Mouse (Mus musculus) midbrain, embryonic 16.5 days (tissue): ENCODE measurements around the gene Oas1h. TPM values are rescaled to one million over a fixed set of nuclear protein-coding genes. Genes with fewer than 3 reads are reported as not detected.
A peak's percentile ranks its signal among the peaks of the same experiment; 100 is the strongest.

Experiments
- ATAC-seq: fragments of 200-750 bp; cut with Nextera tagmentation; 2 replicates; pipeline ENCODE4 v1.8.0; 2017; ENCODE audit warnings: moderate TSS enrichment
- H3K27ac ChIP-seq: fragments of 300-500 bp; sonication (generic); 2 replicates; pipeline ENCODE4 v1.5.1; 2014; ENCODE audit warnings: mild to moderate bottlenecking, low read length, mixed read lengths
- H3K27me3 ChIP-seq: fragments of 300-500 bp; sonication (generic); 2 replicates; pipeline ENCODE4 v1.6.1; 2014; ENCODE audit warnings: low read depth, low read length, mixed read lengths; ENCODE audit not compliant: control insufficient read depth, insufficient read depth
- H3K36me3 ChIP-seq: fragments of 300-500 bp; sonication (generic); 2 replicates; pipeline ENCODE4 v1.6.1; 2014; ENCODE audit warnings: mild to moderate bottlenecking, low read length, moderate library complexity, mixed read lengths; ENCODE audit not compliant: control insufficient read depth, insufficient read depth
- H3K4me1 ChIP-seq: fragments of 300-500 bp; sonication (generic); 2 replicates; pipeline ENCODE4 v1.6.1; 2014; ENCODE audit warnings: mild to moderate bottlenecking, low read length, mixed read lengths; ENCODE audit not compliant: control insufficient read depth, insufficient read depth
- H3K4me2 ChIP-seq: fragments of 300-500 bp; sonication (generic); 2 replicates; pipeline ENCODE4 v1.6.1; 2014; ENCODE audit warnings: mild to moderate bottlenecking, low read length, mixed read lengths
- H3K4me3 ChIP-seq: fragments of 300-500 bp; sonication (generic); 2 replicates; pipeline ENCODE4 v1.5.1; 2014; ENCODE audit warnings: low read depth, mild to moderate bottlenecking, low read length, moderate library complexity, mixed read lengths
- H3K9ac ChIP-seq: fragments of 300-500 bp; sonication (generic); 2 replicates; pipeline ENCODE4 v1.6.1; 2014; ENCODE audit warnings: low read depth, low read length, mixed read lengths
- H3K9me3 ChIP-seq: fragments of 300-500 bp; sonication (generic); replicated peaks from 2 replicates; pipeline ENCODE4 v1.6.1; 2014; ENCODE audit warnings: mild to moderate bottlenecking, low read length, mixed read lengths; ENCODE audit not compliant: control insufficient read depth, poor library complexity, severe bottlenecking
- WGBS: fragments of 180-500 bp; shearing (Covaris S2); extraction: QIAGEN DNeasy Blood & Tissue Kit; methylation state at CpG from one replicate; pipeline ENCODE4 v1.1.7; 2014; 5-methylcytosine and 5-hydroxymethylcytosine counted together
- polyA plus RNA-seq: library from polyadenylated mRNA; unstranded; fragments of >200 nt; fragmentation: Nextera tagmentation; extraction: Ambion mirVana; gene quantifications from 2 replicates; pipeline ENCODE4 v1.2.1, GENCODE M21; 2015

The Oas1h gene
- not detected in 2 replicates for polyA plus RNA-seq

DNA sequence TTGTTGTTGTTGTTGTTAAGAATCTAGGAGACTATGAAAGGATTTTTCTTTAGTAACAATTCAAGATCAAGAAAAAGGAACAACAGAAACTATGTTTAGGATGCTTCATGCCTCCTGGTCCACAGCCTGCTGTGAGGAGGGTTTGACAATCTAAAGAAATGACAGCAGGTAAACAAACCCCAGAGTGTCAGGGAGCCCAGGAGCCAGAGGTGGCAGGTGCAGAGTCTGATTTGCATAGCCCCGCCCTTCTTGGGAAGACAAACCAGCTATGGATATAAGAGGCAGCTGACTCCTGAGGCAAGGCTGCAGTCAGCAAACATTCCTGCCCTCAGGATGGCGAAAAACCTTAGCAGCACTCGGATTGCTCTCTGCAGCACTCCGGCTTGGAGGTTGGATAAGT, at the start of gene Oas1h:
Gene Oas1h, plus strand, starts transcription at position 301 of the 400 bp plus-strand sequence.
- H3K27me3 ChIP-seq, result no peaks in the 10 kb centered on the region
- no peak within 1 kb of the TSS for H3K9ac ChIP-seq
- H3K9me3 ChIP-seq, result no peaks in the 10 kb centered on the region
- no peak within 1 kb of the TSS for H3K27ac ChIP-seq
- WGBS, result 53% methylated on average over 4 of the region's 4 CpGs
- H3K4me3 ChIP-seq, result no peak within 1 kb of the TSS
- no peaks in the 10 kb centered on the region for H3K36me3 ChIP-seq
- ATAC-seq, result no peak
- H3K4me1 ChIP-seq, result no peaks in the 10 kb centered on the region
- H3K4me2 ChIP-seq, result no peak within 1 kb of the TSS

DNA sequence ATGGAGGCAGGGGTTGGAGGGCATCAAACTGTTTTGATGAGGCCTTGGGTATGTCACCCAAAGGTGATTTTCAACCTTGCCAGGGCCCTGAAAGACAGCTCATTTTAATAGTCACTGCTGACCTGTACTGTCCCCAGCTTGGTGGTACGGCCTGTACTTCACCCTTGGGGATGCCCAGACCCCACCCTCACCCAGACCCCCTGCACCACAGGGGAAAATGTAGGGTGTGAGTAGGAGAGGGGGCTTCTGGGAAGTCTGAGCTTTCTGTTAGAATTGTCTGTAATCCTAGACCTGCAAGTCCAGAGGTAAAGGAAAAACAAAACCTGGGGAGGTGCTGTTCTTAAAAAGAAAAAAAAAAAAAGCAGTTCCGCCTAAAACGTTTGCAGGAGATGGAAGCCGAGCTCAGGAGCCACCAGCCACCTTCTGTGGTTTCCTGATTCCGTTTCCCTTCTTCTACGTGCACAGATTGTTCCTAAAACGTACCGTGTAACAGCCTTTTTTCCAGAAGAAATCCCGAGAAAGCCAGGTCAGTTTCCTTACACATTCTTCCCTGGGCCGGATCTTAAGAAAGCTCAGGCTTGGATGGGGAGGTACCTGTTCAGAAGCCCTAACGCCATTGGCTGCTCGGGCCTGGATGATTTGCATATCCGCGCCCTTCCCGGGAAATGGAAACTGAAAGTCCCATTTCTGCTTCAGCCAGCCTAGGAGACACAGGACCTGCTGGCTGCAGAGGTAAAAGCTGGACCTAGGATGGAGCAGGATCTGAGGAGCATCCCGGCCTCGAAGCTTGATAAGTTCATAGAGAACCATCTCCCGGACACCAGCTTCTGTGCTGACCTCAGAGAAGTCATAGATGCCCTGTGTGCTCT, 49.0 kb upstream of the Oas1h start, which contains the start of gene Oas1c:
Gene Oas1c, minus strand, starts transcription at position 564 of the 869 bp plus-strand sequence.
- Histone ChIP-seq H3K36me3 (no peaks in the 10 kb centered on the region), H3K4me2 (peak within 1 kb of the TSS; percentile 40), H3K9me3 (no peaks in the 10 kb centered on the region), H3K27me3 (no peaks in the 10 kb centered on the region), H3K4me3 (peak within 1 kb of the TSS; percentile 17), H3K27ac (peak within 1 kb of the TSS; percentile 69), H3K9ac (peak within 1 kb of the TSS; percentile 4; the same call in 1 of the 2 replicates), H3K4me1 (peaks cover 5% of the 10 kb centered on the region)
- peak; percentile 82 for ATAC-seq
- 7% methylated on average over 18 of the region's 18 CpGs for WGBS

DNA sequence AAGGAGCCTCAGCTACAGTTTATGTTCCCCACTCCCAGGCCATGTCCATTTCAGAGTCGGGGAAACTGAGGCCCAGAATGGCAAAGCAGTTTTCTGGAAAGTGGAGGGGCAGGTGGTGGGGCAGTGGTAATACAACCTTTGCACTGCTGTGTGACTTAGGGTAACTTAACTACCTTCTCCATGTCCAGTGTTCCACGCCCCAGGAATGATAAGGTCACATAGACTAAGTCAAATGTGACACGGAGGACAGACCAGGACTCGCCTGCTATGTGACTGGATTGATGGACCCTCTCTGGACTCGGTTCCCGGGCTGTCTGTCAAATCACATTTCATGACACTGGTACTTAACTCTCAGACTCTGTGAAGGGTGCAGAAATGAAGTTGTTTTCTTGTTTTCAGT, 48.2 kb upstream of the Oas1h start:
- Histone ChIP-seq H3K9ac (no peak overlapping the region), H3K9me3 (no peaks in the 10 kb centered on the region), H3K4me3 (no peak overlapping the region), H3K4me2 (peak overlapping the region; percentile 40; the same call in 1 of the 2 replicates), H3K4me1 (peaks cover 5% of the 10 kb centered on the region), H3K27me3 (no peaks in the 10 kb centered on the region), H3K27ac (no peak overlapping the region), H3K36me3 (no peaks in the 10 kb centered on the region)
- no peak for ATAC-seq
- WGBS, result 80% methylated on average over 6 of the region's 6 CpGs

DNA sequence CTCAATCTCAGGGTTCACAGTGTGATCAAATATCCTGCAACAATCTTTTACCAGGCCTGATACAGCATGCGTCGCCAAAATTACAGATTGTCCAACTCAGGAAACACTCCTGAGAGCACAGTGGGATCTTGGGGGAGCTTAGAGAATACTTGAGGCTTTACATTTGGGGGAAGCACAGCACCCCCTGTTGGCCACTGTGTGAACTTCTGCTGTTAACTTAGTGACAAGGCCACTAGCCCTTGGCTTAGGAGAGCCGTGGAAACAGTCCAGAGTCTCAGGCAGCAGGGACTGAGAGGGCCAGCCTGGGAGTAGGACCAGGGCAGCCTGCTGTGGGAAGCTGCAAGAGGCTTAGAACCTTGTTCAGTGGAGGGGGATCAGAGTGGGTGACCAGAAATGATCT, 45.3 kb upstream of the Oas1h start:
- no peak overlapping the region for H3K27ac ChIP-seq
- ATAC-seq, result no peak
- H3K4me3 ChIP-seq, result no peak overlapping the region
- no peaks in the 10 kb centered on the region for H3K27me3 ChIP-seq
- no peaks in the 10 kb centered on the region for H3K36me3 ChIP-seq
- WGBS, result 60% methylated on average over 3 of the region's 3 CpGs
- peaks cover 5% of the 10 kb centered on the region for H3K4me1 ChIP-seq
- H3K9me3 ChIP-seq, result peaks cover 7% of the 10 kb centered on the region; the same call in 1 of the 2 replicates
- H3K4me2 ChIP-seq, result no peak overlapping the region
- no peak overlapping the region for H3K9ac ChIP-seq

DNA sequence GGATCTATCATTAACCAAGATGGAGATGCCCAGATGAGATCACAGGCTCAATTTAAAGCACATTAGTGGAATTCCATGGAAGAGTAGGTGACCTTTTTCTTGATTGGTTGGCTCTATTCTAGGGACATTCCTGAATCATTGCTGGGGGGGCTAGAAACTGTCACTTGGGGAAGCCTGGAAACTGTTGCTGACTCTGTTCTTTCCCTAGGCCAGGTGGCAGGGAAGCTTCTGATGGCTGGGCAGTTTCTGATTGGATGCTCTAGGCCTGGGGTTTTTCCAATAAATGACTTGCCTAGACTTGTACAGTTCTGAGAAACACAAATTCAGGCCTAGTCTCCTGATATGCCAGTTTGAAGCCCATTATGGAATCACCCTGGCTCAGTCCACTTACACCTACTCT, 42.2 kb upstream of the Oas1h start:
- Histone ChIP-seq H3K4me1 (no peaks in the 10 kb centered on the region), H3K4me3 (no peak overlapping the region), H3K9ac (no peak overlapping the region), H3K4me2 (no peak overlapping the region), H3K27ac (no peak overlapping the region), H3K27me3 (no peaks in the 10 kb centered on the region), H3K36me3 (no peaks in the 10 kb centered on the region), H3K9me3 (peaks cover 7% of the 10 kb centered on the region; the same call in 1 of the 2 replicates)
- no peak for ATAC-seq

DNA sequence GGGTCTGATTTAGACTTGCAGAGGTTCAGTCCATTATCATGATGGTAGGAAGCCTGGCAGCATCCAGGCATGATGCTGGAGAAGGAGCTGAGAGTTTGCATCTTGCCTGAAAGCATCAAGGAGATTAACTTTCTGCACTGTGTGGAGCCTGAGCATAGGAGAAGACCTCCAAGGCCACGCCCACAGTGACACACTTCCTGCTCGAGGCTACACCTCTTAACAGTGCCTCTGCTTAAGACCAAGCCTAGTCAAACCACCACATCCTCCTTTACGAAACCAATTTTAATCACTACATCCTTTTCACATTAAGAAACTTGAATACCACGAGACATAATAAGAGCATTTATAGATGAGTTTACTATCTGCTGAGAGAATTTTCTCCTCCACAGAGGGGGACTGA, 30.2 kb upstream of the Oas1h start:
- no peaks in the 10 kb centered on the region for H3K27me3 ChIP-seq
- no peak overlapping the region for H3K4me2 ChIP-seq
- H3K36me3 ChIP-seq, result no peaks in the 10 kb centered on the region
- WGBS, result 86% methylated on average over 4 of the region's 4 CpGs
- no peak for ATAC-seq
- no peak overlapping the region for H3K27ac ChIP-seq
- H3K4me1 ChIP-seq, result peaks cover 3% of the 10 kb centered on the region; the same call in 1 of the 2 replicates
- no peak overlapping the region for H3K9ac ChIP-seq
- H3K9me3 ChIP-seq, result no peaks in the 10 kb centered on the region
- no peak overlapping the region for H3K4me3 ChIP-seq

DNA sequence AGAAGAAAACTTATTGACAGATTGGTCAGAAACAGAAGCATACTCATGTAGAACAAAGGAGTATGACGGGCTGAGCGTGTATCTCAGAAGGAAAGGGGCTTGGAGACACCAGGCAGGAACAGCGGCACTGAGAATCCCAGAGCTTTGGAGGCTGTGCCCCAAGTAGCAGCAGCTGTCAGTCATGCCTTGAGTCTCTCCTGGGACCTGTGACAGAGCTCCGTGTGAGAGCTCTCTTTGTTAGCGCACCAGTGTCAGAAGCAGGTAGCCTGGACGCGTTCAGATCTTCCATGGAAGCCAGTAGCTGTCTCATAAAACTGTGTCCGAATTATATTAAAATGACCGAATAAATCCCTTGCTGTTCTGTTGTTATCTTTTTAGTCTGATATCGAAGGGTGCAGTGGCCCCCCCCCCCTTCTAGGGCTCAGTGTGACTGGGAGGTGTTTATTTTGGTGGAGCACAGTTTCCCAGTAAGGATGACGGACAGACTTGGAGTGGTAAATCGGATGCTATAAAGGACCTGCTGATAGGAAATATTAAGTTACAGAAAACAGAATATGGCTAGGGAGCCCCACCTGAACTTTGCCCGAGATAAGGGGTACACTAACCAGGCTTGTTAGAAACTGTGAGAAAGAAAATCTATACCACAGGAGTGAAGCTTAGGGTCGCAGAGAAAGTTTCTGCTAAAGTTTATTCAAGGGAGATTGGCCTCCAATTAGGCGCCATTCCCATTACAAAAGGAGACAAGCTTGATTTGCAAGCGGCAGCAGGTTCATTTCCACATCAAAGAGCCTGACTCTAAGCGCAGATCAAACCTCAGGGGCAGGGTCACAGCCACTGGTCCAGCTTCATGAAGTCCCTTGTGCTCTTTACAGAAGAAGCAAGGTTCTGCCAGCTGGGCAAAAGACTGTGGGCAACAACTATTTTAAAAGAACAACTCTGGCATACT, 27.6 kb upstream of the Oas1h start:
- Histone ChIP-seq H3K27ac (no peak overlapping the region), H3K36me3 (no peaks in the 10 kb centered on the region), H3K4me2 (peak overlapping the region; percentile 41), H3K9ac (no peak overlapping the region), H3K4me3 (no peak overlapping the region), H3K27me3 (no peaks in the 10 kb centered on the region), H3K9me3 (no peaks in the 10 kb centered on the region), H3K4me1 (peaks cover 3% of the 10 kb centered on the region; the same call in 1 of the 2 replicates)
- no peak for ATAC-seq
- WGBS, result 10% methylated on average over 17 of the region's 17 CpGs

DNA sequence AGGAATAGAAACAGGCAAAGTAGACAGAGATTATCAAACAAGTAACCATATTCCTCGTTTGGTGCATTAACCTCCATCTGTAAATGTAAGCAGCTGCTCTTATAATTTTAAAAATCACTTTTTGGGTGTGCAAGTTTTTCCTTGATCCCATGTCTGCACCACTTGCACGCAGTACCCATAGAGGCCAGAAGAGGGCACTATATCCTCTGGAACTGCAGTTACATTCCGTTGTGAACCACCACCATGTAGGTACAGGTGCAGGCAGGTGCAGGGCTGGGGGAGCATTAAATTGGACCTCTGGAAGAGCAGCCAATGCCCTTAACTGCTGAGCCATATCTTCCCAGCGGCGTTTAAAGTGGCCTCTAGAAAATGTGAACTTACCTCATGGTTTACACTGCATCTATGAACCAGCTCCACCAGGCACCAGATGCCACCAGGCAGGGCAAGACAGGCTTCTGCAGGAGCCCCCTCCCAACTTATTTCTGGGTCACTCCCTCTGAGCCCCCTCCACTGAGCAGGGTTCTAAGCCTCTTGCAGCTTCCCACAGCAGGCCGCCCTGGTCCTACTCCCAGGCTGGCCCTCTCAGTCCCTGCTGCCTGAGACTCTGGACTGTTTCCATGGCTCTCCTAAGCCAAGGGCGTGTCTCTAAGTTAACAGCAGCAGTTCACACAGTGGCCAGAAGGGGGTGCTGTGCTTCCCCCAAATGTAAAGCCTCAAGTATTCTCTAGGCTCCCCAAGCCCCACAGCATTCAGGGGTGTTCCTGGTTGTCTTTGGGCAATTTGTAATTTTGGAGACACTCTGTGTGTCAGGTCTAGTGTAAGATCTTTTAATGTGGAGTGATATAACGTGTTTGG, 24.3 kb upstream of the Oas1h start:
- Histone ChIP-seq H3K27me3 (no peaks in the 10 kb centered on the region), H3K4me1 (peaks cover 3% of the 10 kb centered on the region; the same call in 1 of the 2 replicates), H3K36me3 (no peaks in the 10 kb centered on the region), H3K9me3 (no peaks in the 10 kb centered on the region), H3K4me3 (no peak overlapping the region), H3K9ac (no peak overlapping the region), H3K27ac (no peak overlapping the region), H3K4me2 (no peak overlapping the region)
- no peak for ATAC-seq
- 11% methylated on average over 8 of the region's 8 CpGs for WGBS
